Mouse (Mus musculus): ENCODE results near the gene Lrrc43. TPM values are rescaled to one million over a fixed set of nuclear protein-coding genes. Genes with fewer than 3 reads are reported as not detected.

Gene Lrrc43
- polyA plus RNA-seq, 1 experiment: not detected

DNA sequence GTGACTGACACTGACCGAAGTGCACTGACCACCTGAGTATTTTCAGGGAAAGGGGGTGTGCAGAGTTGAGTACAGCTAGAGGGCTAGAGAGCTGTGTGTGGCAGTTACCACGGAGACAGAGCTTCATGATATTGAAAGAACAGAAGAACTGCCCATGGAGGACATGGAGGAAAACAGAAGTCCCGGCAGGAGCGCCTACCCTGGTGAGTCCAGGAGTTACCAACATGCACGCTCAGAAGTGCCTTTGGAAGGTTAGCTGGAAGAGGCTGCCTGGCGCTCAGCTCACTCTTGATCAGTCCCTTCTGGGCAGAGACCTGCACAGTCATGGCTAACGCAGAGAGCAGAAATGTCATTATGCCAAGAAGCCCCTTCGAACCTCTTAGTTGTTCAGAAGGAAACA, 41.0 kb downstream of the Lrrc43 start:
- H3K4me3 ChIP-seq (ENCODE audit: insufficient read depth, low read length): no peak overlapping the region
- H3K4me1 ChIP-seq (ENCODE audit: control insufficient read depth, insufficient read depth, low read length): no peaks in the 10 kb centered on the region
- no peak for TF ChIP-seq POLR2A (IDR thresholded peaks at IDR 0.05; ENCODE audit: low read depth, low read length)
- no peak for TF ChIP-seq CTCF (IDR thresholded peaks at IDR 0.05; ENCODE audit: borderline replicate concordance, insufficient read depth, low read length)
- H3K27ac ChIP-seq (ENCODE audit: insufficient read depth, low read length): no peak overlapping the region

DNA sequence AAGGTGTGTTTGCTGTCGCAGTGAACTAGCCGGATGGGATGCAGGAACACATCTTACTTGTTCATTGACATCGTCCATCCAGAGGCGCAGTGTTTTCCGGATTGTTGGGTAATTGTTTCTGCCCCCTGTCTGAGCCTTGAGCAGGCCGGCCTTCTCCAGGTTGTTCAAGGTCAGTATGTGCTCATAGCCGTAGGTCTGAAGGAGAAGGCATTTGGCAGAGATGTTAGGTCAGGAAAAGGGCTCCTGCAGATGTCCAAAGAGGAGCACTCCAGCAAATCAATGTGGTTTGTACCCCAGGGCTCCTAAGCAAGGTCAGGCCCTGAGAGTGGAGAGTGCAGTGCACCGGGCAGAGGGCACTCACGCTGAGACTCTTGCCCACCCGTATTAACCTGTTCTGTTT, 44.7 kb downstream of the Lrrc43 start:
- Histone ChIP-seq H3K4me3 (ENCODE audit: insufficient read depth, low read length) (no peak overlapping the region), H3K4me1 (ENCODE audit: control insufficient read depth, insufficient read depth, low read length) (no peaks in the 10 kb centered on the region), H3K27ac (ENCODE audit: insufficient read depth, low read length) (no peak overlapping the region)
- TF ChIP-seq CTCF (IDR thresholded peaks at IDR 0.05; ENCODE audit: borderline replicate concordance, insufficient read depth, low read length) (no peak), POLR2A (IDR thresholded peaks at IDR 0.05; ENCODE audit: low read depth, low read length) (no peak)

DNA sequence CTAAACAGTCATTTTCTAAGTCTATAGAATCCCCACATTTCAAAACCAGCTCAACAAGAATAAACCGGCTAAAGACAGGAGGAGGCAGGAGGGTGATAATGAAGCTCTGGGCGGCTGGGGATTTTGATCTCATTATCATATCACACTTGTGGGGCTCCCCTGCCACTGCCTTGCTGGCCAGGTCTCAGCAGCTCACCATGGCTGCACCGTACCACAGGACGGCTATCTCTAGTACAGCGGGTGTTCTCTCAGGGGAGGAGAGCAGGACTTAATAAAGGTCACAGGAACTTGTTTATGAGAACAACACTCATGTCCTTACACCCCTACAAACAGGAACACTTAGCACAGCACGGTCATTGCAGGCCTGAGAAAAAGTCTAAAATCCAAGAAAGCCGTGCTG, 66.6 kb downstream of the Lrrc43 start:
- H3K4me1 ChIP-seq (ENCODE audit: control insufficient read depth, insufficient read depth, low read length): no peaks in the 10 kb centered on the region
- TF ChIP-seq CTCF (IDR thresholded peaks at IDR 0.05; ENCODE audit: borderline replicate concordance, insufficient read depth, low read length): no peak
- TF ChIP-seq POLR2A (IDR thresholded peaks at IDR 0.05; ENCODE audit: low read depth, low read length): no peak
- no peak overlapping the region for H3K27ac ChIP-seq (ENCODE audit: insufficient read depth, low read length)

DNA sequence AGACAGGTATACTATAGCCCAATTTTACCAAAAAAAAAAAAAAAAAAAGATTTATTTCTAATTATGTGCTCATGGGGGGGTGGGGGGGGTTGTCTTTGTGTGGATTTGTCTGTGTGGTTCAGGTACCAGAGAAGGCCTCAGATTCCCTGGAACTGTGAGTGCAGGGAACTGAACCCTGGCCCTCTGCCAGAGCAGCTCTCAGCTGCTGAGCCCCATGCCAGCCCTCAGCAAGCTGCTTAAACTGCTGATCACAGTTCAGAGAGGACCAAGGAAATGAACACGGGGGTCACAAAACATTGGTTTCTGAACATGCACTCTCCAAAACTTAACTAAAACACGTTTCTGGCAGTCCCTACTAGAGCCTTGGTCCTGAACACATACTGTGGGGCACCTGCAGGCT, 67.3 kb downstream of the Lrrc43 start:
- Histone ChIP-seq H3K4me3 (ENCODE audit: insufficient read depth, low read length) (no peak overlapping the region), H3K4me1 (ENCODE audit: control insufficient read depth, insufficient read depth, low read length) (no peaks in the 10 kb centered on the region), H3K27ac (ENCODE audit: insufficient read depth, low read length) (no peak overlapping the region)
- TF ChIP-seq POLR2A (IDR thresholded peaks at IDR 0.05; ENCODE audit: low read depth, low read length) (no peak), CTCF (IDR thresholded peaks at IDR 0.05; ENCODE audit: borderline replicate concordance, insufficient read depth, low read length) (no peak)

More for the DNA sequence above, 66.6 kb downstream of the Lrrc43 start:
- no peak overlapping the region for H3K4me3 ChIP-seq (ENCODE audit: insufficient read depth, low read length)

Other genes starting within 250 kb of the Lrrc43 start
- 0.15 and 0.77 TPM in 2 replicates for gene Wdr66, start 237.2 kb upstream of the Lrrc43 start, polyA plus RNA-seq (2011; ENCODE audit: insufficient read length, low read depth, missing spikeins)
- 9.9 and 11.2 TPM in 2 replicates for gene Bcl7a, start 145.5 kb upstream of the Lrrc43 start, polyA plus RNA-seq (2011; ENCODE audit: insufficient read length, low read depth, missing spikeins)
- 22.4 and 24.1 TPM in 2 replicates for gene Mlxip, start 94.5 kb upstream of the Lrrc43 start, polyA plus RNA-seq (2011; ENCODE audit: insufficient read length, low read depth, missing spikeins)
- not detected in 2 replicates for gene Il31, start 184 bp downstream of the Lrrc43 start, polyA plus RNA-seq (2011; ENCODE audit: insufficient read length, low read depth, missing spikeins)
- not detected in 2 replicates for gene B3gnt4, start 21.2 kb downstream of the Lrrc43 start, polyA plus RNA-seq (2011; ENCODE audit: insufficient read length, low read depth, missing spikeins)
- 43.1 and 51.4 TPM in 2 replicates for gene Diablo, start 34.9 kb downstream of the Lrrc43 start, polyA plus RNA-seq (2011; ENCODE audit: insufficient read length, low read depth, missing spikeins)
- not detected in 2 replicates for gene Gm49027, start 36.2 kb downstream of the Lrrc43 start, polyA plus RNA-seq (2011; ENCODE audit: insufficient read length, low read depth, missing spikeins)
- gene Vps33a, start 83.7 kb downstream of the Lrrc43 start, polyA plus RNA-seq (2011; ENCODE audit: insufficient read length, low read depth, missing spikeins): 20.5 and 25.6 TPM in 2 replicates
- gene Clip1, start 195.3 kb downstream of the Lrrc43 start, polyA plus RNA-seq (2011; ENCODE audit: insufficient read length, low read depth, missing spikeins): 41.3 and 46.0 TPM in 2 replicates
- gene Zcchc8, start 231.8 kb downstream of the Lrrc43 start, polyA plus RNA-seq (2011; ENCODE audit: insufficient read length, low read depth, missing spikeins): 47.8 and 56.3 TPM in 2 replicates